Mouse (Mus musculus): ENCODE results near the gene Trpc2. TPM values are rescaled to one million over a fixed set of nuclear protein-coding genes. Genes with fewer than 3 reads are reported as not detected.

The Trpc2 gene
- total RNA-seq, 2 experiments from 2014 or later, result 0.91 TPM; not detected in 1

GRCm38 (mm10) chr7:102104126-102104525 is 21.2 kb downstream of the Trpc2 start:
- intact Hi-C loops (cut with DNase I), result no loop called here
- Histone ChIP-seq H3K27ac (no peak overlapping the region), H3K4me3 (no peak overlapping the region)
- DNase-seq (ENCODE audit: extremely low spot score in 1 of 2, low spot score in 2 of 2), result no peak
- no peak for TF ChIP-seq CTCF (IDR thresholded peaks at IDR 0.05)

- no peak for DNase-seq (ENCODE audit: extremely low spot score in 1 of 2, low spot score in 2 of 2)
- no peak overlapping the region for H3K4me3 ChIP-seq
- TF ChIP-seq CTCF (IDR thresholded peaks at IDR 0.05), result no peak
- no peak overlapping the region for H3K27ac ChIP-seq
- intact Hi-C loops (cut with DNase I), result no loop called here
These were observed 23.8 kb downstream of the Trpc2 start for GRCm38 (mm10) chr7:102106700-102107141.

- no peak for DNase-seq (ENCODE audit: extremely low spot score in 1 of 2, low spot score in 2 of 2)
- TF ChIP-seq CTCF (IDR thresholded peaks at IDR 0.05), result no peak
- intact Hi-C loops (cut with DNase I), result no loop called here
- Histone ChIP-seq H3K4me3 (no peak overlapping the region), H3K27ac (no peak overlapping the region)
These were observed 25.3 kb downstream of the Trpc2 start for GRCm38 (mm10) chr7:102108206-102108605.

- no peak within 1 kb of the TSS for H3K4me3 ChIP-seq
- no peak for DNase-seq (ENCODE audit: extremely low spot score in 1 of 2, low spot score in 2 of 2)
- intact Hi-C loops (cut with DNase I), result no loop called here
- TF ChIP-seq CTCF (IDR thresholded peaks at IDR 0.05), result no peak
- H3K27ac ChIP-seq, result no peak within 1 kb of the TSS
These were observed 26.3 kb downstream of the Trpc2 start, which contains the start of gene Art5 for GRCm38 (mm10) chr7:102109171-102109570. Gene Art5 (minus strand): TSS chr7:102109489.

- no peak overlapping the region for H3K4me3 ChIP-seq
- no peak overlapping the region for H3K27ac ChIP-seq
- TF ChIP-seq CTCF (IDR thresholded peaks at IDR 0.05), result no peak
- intact Hi-C loops (cut with DNase I), result no loop called here
- DNase-seq (ENCODE audit: extremely low spot score in 1 of 2, low spot score in 2 of 2), result no peak
These were observed 26.8 kb downstream of the Trpc2 start for GRCm38 (mm10) chr7:102109746-102110145.

- TF ChIP-seq CTCF (IDR thresholded peaks at IDR 0.05), result no peak
- H3K27ac ChIP-seq, result no peak overlapping the region
- no peak overlapping the region for H3K4me3 ChIP-seq
- intact Hi-C loops (cut with DNase I), result no loop called here
- DNase-seq (ENCODE audit: extremely low spot score in 1 of 2, low spot score in 2 of 2), result no peak
These were observed 30.3 kb downstream of the Trpc2 start for GRCm38 (mm10) chr7:102113151-102113729.

GRCm38 (mm10) chr7:102116579-102117331 is 33.8 kb downstream of the Trpc2 start, which contains the start of gene Chrna10:
Gene Chrna10 (minus strand): TSS chr7:102116828.
- H3K27ac ChIP-seq, result no peak within 1 kb of the TSS
- intact Hi-C loops (cut with DNase I), result no loop called here
- H3K4me3 ChIP-seq, result no peak within 1 kb of the TSS
- DNase-seq (ENCODE audit: extremely low spot score in 1 of 2, low spot score in 2 of 2), result no peak
- no peak for TF ChIP-seq CTCF (IDR thresholded peaks at IDR 0.05)

- H3K4me3 ChIP-seq, result no peak overlapping the region
- intact Hi-C loops (cut with DNase I), result no loop called here
- TF ChIP-seq CTCF (IDR thresholded peaks at IDR 0.05), result no peak
- no peak for DNase-seq (ENCODE audit: extremely low spot score in 1 of 2, low spot score in 2 of 2)
- no peak overlapping the region for H3K27ac ChIP-seq
These were observed 34.5 kb downstream of the Trpc2 start for GRCm38 (mm10) chr7:102117382-102117781.

GRCm38 (mm10) chr7:102120326-102120725 is 37.4 kb downstream of the Trpc2 start:
- intact Hi-C loops (cut with DNase I), result loop anchor here (5.0 kb wide), 1 partner anchor 37 kb away; no protein-coding TSS in a partner anchor
- no peak for TF ChIP-seq CTCF (IDR thresholded peaks at IDR 0.05)
- Histone ChIP-seq H3K27ac (no peak overlapping the region), H3K4me3 (no peak overlapping the region)
- no peak for DNase-seq (ENCODE audit: extremely low spot score in 1 of 2, low spot score in 2 of 2)

- Histone ChIP-seq H3K27ac (no peak overlapping the region), H3K4me3 (no peak overlapping the region)
- no peak for TF ChIP-seq CTCF (IDR thresholded peaks at IDR 0.05)
- DNase-seq (ENCODE audit: extremely low spot score in 1 of 2, low spot score in 2 of 2), result no peak
- intact Hi-C loops (cut with DNase I), result no loop called here
These were observed 49.5 kb downstream of the Trpc2 start for GRCm38 (mm10) chr7:102132395-102132794.

- intact Hi-C loops (cut with DNase I), result loop anchor here (5.0 kb wide), 1 partner anchor 35 kb away; no protein-coding TSS in a partner anchor
- H3K27ac ChIP-seq, result no peak overlapping the region
- no peak overlapping the region for H3K4me3 ChIP-seq
- DNase-seq (ENCODE audit: extremely low spot score in 1 of 2, low spot score in 2 of 2), result no peak
- peak; percentile 57 for TF ChIP-seq CTCF (IDR thresholded peaks at IDR 0.05)
These were observed 54.5 kb downstream of the Trpc2 start for GRCm38 (mm10) chr7:102137464-102137863.

GRCm38 (mm10) chr7:102137898-102138297 is 55.0 kb downstream of the Trpc2 start:
- intact Hi-C loops (cut with DNase I), result loop anchor here (5.0 kb wide), 1 partner anchor 34 kb away; no protein-coding TSS in a partner anchor
- Histone ChIP-seq H3K27ac (no peak overlapping the region), H3K4me3 (no peak overlapping the region)
- no peak for TF ChIP-seq CTCF (IDR thresholded peaks at IDR 0.05)
- DNase-seq (ENCODE audit: extremely low spot score in 1 of 2, low spot score in 2 of 2), result no peak

Other genes with a start within 250 kb of the Trpc2 start
- 10 to 100 TPM; 28.1 to 34.7 TPM for gene Inppl1, start 244.9 kb upstream of the Trpc2 start, total RNA-seq (2021)
- gene Folr2, start 225.9 kb upstream of the Trpc2 start, total RNA-seq (2021), result not detected
- 10 to 100 TPM; 31.4 to 32.6 TPM for gene Anapc15, start 219.4 kb upstream of the Trpc2 start, total RNA-seq (2021)
- gene Folr1, start 212.3 kb upstream of the Trpc2 start, total RNA-seq (2021), result 1 to 10 TPM; 1.1 to 1.8 TPM
- 10 to 100 TPM; 87.9 to 90.9 TPM for gene Lamtor1, start 177.2 kb upstream of the Trpc2 start, total RNA-seq (2021)
- gene Tomt, start 176.8 kb upstream of the Trpc2 start, total RNA-seq (2021), result not detected
- gene Lrrc51, start 149.2 kb upstream of the Trpc2 start, total RNA-seq (2021), result 1 to 10 TPM; 4.0 to 4.8 TPM
- 100 to 1,000 TPM in 1 of 2 experiments, 10 to 100 TPM in 1; 96.8 to 101 TPM for gene Numa1, start 149.0 kb upstream of the Trpc2 start, total RNA-seq (2021)
- 10 to 100 TPM in 1 of 2 experiments, 1 to 10 TPM in 1; 8.5 to 10.2 TPM for gene Il18bp, start 64.4 kb upstream of the Trpc2 start, total RNA-seq (2021)
- gene Rnf121, start 17.6 kb upstream of the Trpc2 start, total RNA-seq (2021), result 10 to 100 TPM; 51.1 to 53.9 TPM
- 10 to 100 TPM; 25.6 to 28.2 TPM for gene Xndc1, start 17.6 kb upstream of the Trpc2 start, total RNA-seq (2021)
- 1 to 10 TPM; 2.6 to 3.0 TPM for gene Xntrpc, start 17.4 kb upstream of the Trpc2 start, total RNA-seq (2021)
- not detected for gene Art1, start 18.6 kb downstream of the Trpc2 start, total RNA-seq (2021)
- not detected for gene Art5, start 26.4 kb downstream of the Trpc2 start, total RNA-seq (2021)
- under 1 TPM; 0.14 to 0.40 TPM for gene Chrna10, start 33.7 kb downstream of the Trpc2 start, total RNA-seq (2021)
- 10 to 100 TPM; 41.6 to 45.3 TPM for gene Nup98, start 127.1 kb downstream of the Trpc2 start, total RNA-seq (2021)
- gene Pgap2, start 127.1 kb downstream of the Trpc2 start, total RNA-seq (2021), result 10 to 100 TPM; 23.1 to 24.6 TPM
- 10 to 100 TPM; 19.2 to 21.7 TPM for gene Rhog, start 172.9 kb downstream of the Trpc2 start, total RNA-seq (2021)
- gene Stim1, start 184.7 kb downstream of the Trpc2 start, total RNA-seq (2021), result 10 to 100 TPM; 79.9 to 85.5 TPM